Mouse (Mus musculus): ENCODE data around the gene Cdc16.

DNA sequence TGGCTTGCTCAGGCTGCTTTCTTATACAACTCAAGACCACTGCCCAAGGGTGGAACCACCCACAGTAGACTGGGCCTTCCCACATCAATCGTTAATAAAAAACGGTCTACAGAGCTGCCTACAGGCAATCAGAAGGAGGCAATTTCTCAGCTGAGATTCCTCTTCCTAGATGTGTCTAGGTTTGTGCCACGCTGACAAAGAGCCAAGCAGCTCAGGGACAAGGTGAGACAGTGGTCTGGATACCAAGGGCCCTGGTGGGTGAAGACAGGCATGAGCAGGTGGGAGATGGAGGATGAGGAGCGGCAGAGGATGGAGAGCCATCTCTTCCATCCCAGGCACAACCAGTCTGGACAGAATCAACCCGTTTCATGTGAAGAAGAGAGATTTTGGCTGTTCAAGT is 49.0 kb upstream of the Cdc16 start:
- no peak for TF ChIP-seq CTCF (IDR thresholded peaks at IDR 0.05; ENCODE audit: insufficient read depth, low read length)
- no peak for TF ChIP-seq POLR2A (IDR thresholded peaks at IDR 0.05; ENCODE audit: borderline replicate concordance, extremely low read depth, low read depth, low read length)
